Mouse (Mus musculus): ENCODE data around the gene Opn1sw. TPM values are rescaled to one million over a fixed set of nuclear protein-coding genes. Genes with fewer than 3 reads are reported as not detected.
"Not testable (repeated sequence)": the region's sequence is repeated elsewhere in the genome, so short reads cannot be mapped to it uniquely, and the experiment has no call there.

The Opn1sw gene
- polyA plus RNA-seq, 1 experiment from 2014 or later = 0.40 TPM

DNA sequence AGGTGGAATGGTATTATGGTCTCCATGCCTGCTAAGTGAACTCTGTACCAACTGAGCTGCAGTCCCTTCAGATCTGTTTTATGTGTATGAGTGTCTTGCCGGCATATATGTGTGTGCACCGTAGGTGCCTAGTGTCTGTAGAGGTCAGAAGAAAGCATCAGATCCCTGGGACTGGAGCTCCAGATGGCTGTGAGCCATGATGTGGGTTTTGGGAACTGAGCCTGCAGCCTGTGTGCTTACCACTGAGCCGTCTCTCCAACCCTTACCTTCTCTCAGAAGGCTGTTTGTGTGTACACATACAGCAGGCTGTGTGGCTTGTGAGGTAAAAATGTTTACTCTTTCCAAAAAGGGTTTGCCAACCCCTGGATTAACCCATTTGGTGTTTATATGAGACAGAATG, 28.9 kb downstream of the Opn1sw start:
- 90% methylated on average over 3 of the region's 3 CpGs for WGBS
- ATAC-seq = no peak
- Histone ChIP-seq H3K9me3 (ENCODE audit: control insufficient read depth, low read length) (no peaks in the 10 kb centered on the region), H3K9ac (ENCODE audit: low read depth, low read length) (no peak overlapping the region), H3K27ac (ENCODE audit: low read length) (no peak overlapping the region), H3K27me3 (replicated peaks; ENCODE audit: control insufficient read depth, insufficient read depth, low read length) (no peaks in the 10 kb centered on the region), H3K4me3 (ENCODE audit: low read length) (no peak overlapping the region), H3K4me2 (ENCODE audit: low read depth, low read length) (no peak overlapping the region), H3K4me1 (ENCODE audit: control insufficient read depth, insufficient read depth, low read length) (no peaks in the 10 kb centered on the region), H3K36me3 (ENCODE audit: control insufficient read depth, insufficient read depth, low read length) (0 out of 2 replicates have a peak, but pooled peaks cover 5% of the 10 kb centered on the region)

DNA sequence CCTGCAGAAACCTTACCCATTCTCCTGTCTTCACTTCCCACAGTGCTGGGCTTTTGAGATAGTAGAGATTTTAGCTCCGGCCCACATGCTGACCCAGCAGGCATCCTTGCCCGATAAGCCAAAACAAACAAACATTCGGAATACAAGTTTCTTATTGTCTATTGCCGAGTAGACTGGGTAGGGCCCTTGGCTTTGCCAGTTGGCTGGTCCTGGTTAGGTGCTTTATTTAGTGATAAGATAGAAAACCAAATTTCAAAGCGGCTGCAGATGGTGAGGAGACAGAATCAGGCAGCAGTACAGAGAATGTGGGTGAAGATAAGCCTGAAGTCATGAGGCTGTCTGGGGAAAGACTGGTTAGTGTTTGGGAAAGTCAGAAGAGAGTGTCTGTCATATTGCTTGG, 35.5 kb downstream of the Opn1sw start:
- WGBS = 56% methylated on average over 5 of the region's 5 CpGs
- Histone ChIP-seq H3K4me1 (ENCODE audit: control insufficient read depth, insufficient read depth, low read length) (peaks cover 5% of the 10 kb centered on the region; the same call in 1 of the 2 replicates), H3K4me3 (ENCODE audit: low read length) (no peak overlapping the region), H3K27ac (ENCODE audit: low read length) (no peak overlapping the region), H3K4me2 (ENCODE audit: low read depth, low read length) (no peak overlapping the region), H3K9me3 (ENCODE audit: control insufficient read depth, low read length) (no peaks in the 10 kb centered on the region), H3K36me3 (ENCODE audit: control insufficient read depth, insufficient read depth, low read length) (0 out of 2 replicates have a peak, but pooled peaks cover 2% of the 10 kb centered on the region), H3K9ac (ENCODE audit: low read depth, low read length) (no peak overlapping the region), H3K27me3 (replicated peaks; ENCODE audit: control insufficient read depth, insufficient read depth, low read length) (no peaks in the 10 kb centered on the region)
- no peak for ATAC-seq

DNA sequence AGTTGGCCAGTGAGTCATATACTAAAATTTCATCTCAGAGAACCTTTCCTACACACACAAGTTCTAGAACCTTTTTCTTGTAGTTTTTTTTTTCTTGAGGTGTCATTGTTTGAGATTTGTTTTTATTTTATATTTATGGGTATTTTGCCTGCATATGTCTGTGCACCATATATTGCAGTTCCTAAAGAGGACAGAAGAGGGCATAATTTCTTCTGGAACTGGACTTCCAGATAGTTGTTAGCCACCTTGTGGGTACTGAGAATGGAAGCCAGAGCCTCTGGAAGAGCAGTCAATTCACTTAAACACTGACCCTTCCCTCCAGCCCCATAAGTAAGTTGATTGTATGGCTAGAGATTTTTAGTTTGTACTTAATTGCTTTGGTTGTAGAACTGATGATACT, 36.7 kb downstream of the Opn1sw start:
- H3K36me3 ChIP-seq (ENCODE audit: control insufficient read depth, insufficient read depth, low read length) = no peaks in the 10 kb centered on the region
- peaks cover 5% of the 10 kb centered on the region; the same call in 1 of the 2 replicates for H3K4me1 ChIP-seq (ENCODE audit: control insufficient read depth, insufficient read depth, low read length)
- H3K27me3 ChIP-seq (replicated peaks; ENCODE audit: control insufficient read depth, insufficient read depth, low read length) = no peaks in the 10 kb centered on the region
- H3K4me3 ChIP-seq (ENCODE audit: low read length) = no peak overlapping the region
- no peaks in the 10 kb centered on the region for H3K9me3 ChIP-seq (ENCODE audit: control insufficient read depth, low read length)
- no peak for ATAC-seq
- no peak overlapping the region for H3K9ac ChIP-seq (ENCODE audit: low read depth, low read length)
- H3K4me2 ChIP-seq (ENCODE audit: low read depth, low read length) = no peak overlapping the region
- H3K27ac ChIP-seq (ENCODE audit: low read length) = no peak overlapping the region

- Histone ChIP-seq H3K4me1 (ENCODE audit: control insufficient read depth, insufficient read depth, low read length) (peaks cover 5% of the 10 kb centered on the region; the same call in 1 of the 2 replicates), H3K27ac (ENCODE audit: low read length) (peak overlapping the region; percentile 85), H3K4me2 (ENCODE audit: low read depth, low read length) (peak overlapping the region; percentile 67), H3K9ac (ENCODE audit: low read depth, low read length) (peak overlapping the region; percentile 95), H3K27me3 (replicated peaks; ENCODE audit: control insufficient read depth, insufficient read depth, low read length) (no peaks in the 10 kb centered on the region), H3K36me3 (ENCODE audit: control insufficient read depth, insufficient read depth, low read length) (no peaks in the 10 kb centered on the region), H3K9me3 (ENCODE audit: control insufficient read depth, low read length) (no peaks in the 10 kb centered on the region), H3K4me3 (ENCODE audit: low read length) (peak overlapping the region; percentile 94)
- peak; percentile 21 for ATAC-seq
- WGBS = 0% methylated on average over 15 of the region's 15 CpGs
These were observed 39.9 kb downstream of the Opn1sw start for GRCm38 (mm10) chr6:29348371-29348724.

DNA sequence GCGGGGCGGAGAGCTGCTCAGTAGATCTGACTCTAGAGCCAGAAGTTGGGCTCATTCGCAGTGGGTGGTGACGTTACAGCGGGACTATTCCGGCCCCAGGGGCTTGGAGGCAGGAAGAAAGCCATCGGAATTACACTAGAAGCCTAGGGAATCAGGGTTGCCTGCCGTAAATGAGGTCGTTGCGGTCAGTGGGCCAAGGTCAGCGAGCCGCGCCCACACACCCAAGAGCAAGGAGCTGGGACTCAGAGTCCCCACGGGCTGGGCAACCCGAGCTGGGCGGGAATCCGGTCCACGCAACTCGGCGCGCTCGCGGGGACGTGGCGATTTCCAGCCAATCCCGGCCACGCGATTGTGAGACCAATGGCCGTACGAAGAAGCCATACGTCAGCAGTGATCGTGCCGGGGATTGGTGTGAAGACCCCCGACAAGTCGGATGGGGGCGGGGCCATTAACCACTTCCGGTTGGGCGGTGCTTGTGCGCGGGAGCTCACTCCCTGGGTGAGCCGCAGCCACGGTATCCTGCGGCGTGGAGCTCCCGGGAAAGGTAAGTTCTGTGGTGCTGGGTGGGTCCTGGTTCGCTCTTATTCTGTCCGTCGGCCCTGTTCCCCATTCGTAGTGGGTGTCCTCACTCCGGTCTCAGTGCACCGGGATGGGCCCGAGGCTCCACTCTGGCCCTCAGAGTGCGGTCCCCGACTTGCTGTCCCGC, 40.5 kb downstream of the Opn1sw start, which contains the start of gene Calu:
Calu (plus strand) TSS at position 405 of the 706 bp plus-strand sequence.
- under 1% methylated on average over 55 of the region's 55 CpGs for WGBS
- peak within 1 kb of the TSS; percentile 95 for H3K9ac ChIP-seq (ENCODE audit: low read depth, low read length)
- no peaks in the 10 kb centered on the region for H3K9me3 ChIP-seq (ENCODE audit: control insufficient read depth, low read length)
- no peaks in the 10 kb centered on the region for H3K36me3 ChIP-seq (ENCODE audit: control insufficient read depth, insufficient read depth, low read length)
- H3K27ac ChIP-seq (ENCODE audit: low read length) = peak within 1 kb of the TSS; percentile 89
- peak; percentile 99 for ATAC-seq
- H3K4me2 ChIP-seq (ENCODE audit: low read depth, low read length) = peak within 1 kb of the TSS; percentile 67
- peaks cover 5% of the 10 kb centered on the region; the same call in 1 of the 2 replicates for H3K4me1 ChIP-seq (ENCODE audit: control insufficient read depth, insufficient read depth, low read length)
- peak within 1 kb of the TSS; percentile 94 for H3K4me3 ChIP-seq (ENCODE audit: low read length)
- no peaks in the 10 kb centered on the region for H3K27me3 ChIP-seq (replicated peaks; ENCODE audit: control insufficient read depth, insufficient read depth, low read length)

GRCm38 (mm10) chr6:29347189-29347588, 41.1 kb downstream of the Opn1sw start:
- no peaks in the 10 kb centered on the region for H3K36me3 ChIP-seq (ENCODE audit: control insufficient read depth, insufficient read depth, low read length)
- H3K9ac ChIP-seq (ENCODE audit: low read depth, low read length) = peak overlapping the region; percentile 95
- H3K27me3 ChIP-seq (replicated peaks; ENCODE audit: control insufficient read depth, insufficient read depth, low read length) = no peaks in the 10 kb centered on the region
- WGBS = 30% methylated on average over 7 of the region's 7 CpGs
- no peak for ATAC-seq
- peak overlapping the region; percentile 89 for H3K27ac ChIP-seq (ENCODE audit: low read length)
- peak overlapping the region; percentile 94 for H3K4me3 ChIP-seq (ENCODE audit: low read length)
- H3K4me1 ChIP-seq (ENCODE audit: control insufficient read depth, insufficient read depth, low read length) = peaks cover 5% of the 10 kb centered on the region; the same call in 1 of the 2 replicates
- H3K9me3 ChIP-seq (ENCODE audit: control insufficient read depth, low read length) = no peaks in the 10 kb centered on the region
- peak overlapping the region; percentile 65 for H3K4me2 ChIP-seq (ENCODE audit: low read depth, low read length)

DNA sequence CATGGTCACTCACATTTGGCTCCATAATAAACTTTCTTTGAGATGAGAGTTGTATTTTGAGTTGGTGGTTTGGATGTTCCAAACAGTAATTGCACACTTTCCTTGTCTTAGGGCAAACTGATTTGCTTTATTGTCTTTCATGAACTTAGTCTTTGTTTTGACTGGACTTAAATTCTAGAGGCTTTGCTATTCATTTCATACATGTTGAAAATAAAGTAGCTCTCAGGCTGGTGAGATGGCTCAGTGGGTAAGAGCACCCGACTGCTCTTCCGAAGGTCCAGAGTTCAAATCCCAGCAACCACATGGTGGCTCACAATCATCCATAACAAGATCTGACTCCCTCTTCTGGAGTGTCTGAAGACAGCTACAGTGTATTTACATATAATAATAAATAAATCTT, 41.8 kb downstream of the Opn1sw start:
- H3K27ac ChIP-seq (ENCODE audit: low read length); H3K4me1 ChIP-seq (ENCODE audit: control insufficient read depth, insufficient read depth, low read length); H3K4me2 ChIP-seq (ENCODE audit: low read depth, low read length); ATAC-seq; H3K9me3 ChIP-seq (ENCODE audit: control insufficient read depth, low read length); H3K9ac ChIP-seq (ENCODE audit: low read depth, low read length); H3K36me3 ChIP-seq (ENCODE audit: control insufficient read depth, insufficient read depth, low read length); H3K27me3 ChIP-seq (replicated peaks; ENCODE audit: control insufficient read depth, insufficient read depth, low read length); H3K4me3 ChIP-seq (ENCODE audit: low read length): not testable (repeated sequence)
- WGBS = 89% methylated on average over 2 of the region's 2 CpGs

DNA sequence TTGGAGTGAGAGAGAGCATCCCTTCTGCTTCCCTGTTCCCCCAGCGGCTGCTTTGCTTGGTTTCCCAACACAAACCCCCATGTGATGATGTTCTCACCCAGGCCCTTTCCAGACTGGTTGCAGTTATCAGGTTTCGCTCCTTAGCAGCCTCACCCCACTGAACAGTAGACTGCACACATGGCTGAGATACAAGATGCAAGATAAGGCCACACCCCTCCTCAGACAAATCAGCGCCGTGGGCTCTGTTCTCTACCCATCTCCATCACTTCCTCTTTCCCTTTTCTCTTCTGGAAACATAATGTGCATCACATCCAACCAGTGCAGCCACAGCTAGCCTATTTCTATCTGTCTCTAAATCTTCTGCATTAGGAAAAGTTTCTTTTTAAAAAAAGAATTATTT, 58.8 kb downstream of the Opn1sw start:
- Histone ChIP-seq H3K36me3 (ENCODE audit: control insufficient read depth, insufficient read depth, low read length) (no peaks in the 10 kb centered on the region), H3K4me3 (ENCODE audit: low read length) (no peak overlapping the region), H3K9ac (ENCODE audit: low read depth, low read length) (no peak overlapping the region), H3K4me2 (ENCODE audit: low read depth, low read length) (no peak overlapping the region), H3K27ac (ENCODE audit: low read length) (no peak overlapping the region), H3K27me3 (replicated peaks; ENCODE audit: control insufficient read depth, insufficient read depth, low read length) (no peaks in the 10 kb centered on the region), H3K4me1 (ENCODE audit: control insufficient read depth, insufficient read depth, low read length) (no peaks in the 10 kb centered on the region), H3K9me3 (ENCODE audit: control insufficient read depth, low read length) (no peaks in the 10 kb centered on the region)
- peak; percentile 74; the same call in 1 of the 2 replicates for ATAC-seq
- 46% methylated on average over 4 of the region's 4 CpGs for WGBS

DNA sequence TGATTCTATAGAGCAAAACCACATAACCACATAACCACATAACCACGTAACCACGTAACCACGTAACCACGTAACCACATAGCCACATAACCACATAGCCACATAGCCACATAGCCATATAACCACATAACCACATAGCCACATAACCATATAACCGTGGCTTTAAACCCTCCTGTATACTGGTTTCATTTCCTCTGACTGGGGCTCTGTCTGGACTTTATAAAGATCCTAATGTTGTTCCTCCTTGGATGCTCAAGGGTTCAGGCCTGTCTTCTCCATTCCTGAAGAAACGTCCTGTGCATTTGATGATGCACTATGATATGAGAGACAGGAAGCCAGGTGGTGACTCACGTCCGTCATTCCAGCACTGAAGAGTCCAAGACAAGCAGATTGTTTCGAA, 61.3 kb downstream of the Opn1sw start:
- Histone ChIP-seq H3K27ac (ENCODE audit: low read length) (no peak overlapping the region), H3K36me3 (ENCODE audit: control insufficient read depth, insufficient read depth, low read length) (no peaks in the 10 kb centered on the region), H3K9ac (ENCODE audit: low read depth, low read length) (no peak overlapping the region), H3K4me1 (ENCODE audit: control insufficient read depth, insufficient read depth, low read length) (no peaks in the 10 kb centered on the region), H3K9me3 (ENCODE audit: control insufficient read depth, low read length) (no peaks in the 10 kb centered on the region), H3K27me3 (replicated peaks; ENCODE audit: control insufficient read depth, insufficient read depth, low read length) (no peaks in the 10 kb centered on the region), H3K4me2 (ENCODE audit: low read depth, low read length) (no peak overlapping the region), H3K4me3 (ENCODE audit: low read length) (no peak overlapping the region)
- no peak for ATAC-seq
- WGBS = 83% methylated on average over 9 of the region's 9 CpGs

Measured in intestine, embryonic 16.5 days (tissue).